Mouse (Mus musculus): ENCODE data around the gene Vkorc1l1.
A peak's percentile ranks its signal among the peaks of the same experiment; 100 is the strongest.

The Vkorc1l1 gene

DNA sequence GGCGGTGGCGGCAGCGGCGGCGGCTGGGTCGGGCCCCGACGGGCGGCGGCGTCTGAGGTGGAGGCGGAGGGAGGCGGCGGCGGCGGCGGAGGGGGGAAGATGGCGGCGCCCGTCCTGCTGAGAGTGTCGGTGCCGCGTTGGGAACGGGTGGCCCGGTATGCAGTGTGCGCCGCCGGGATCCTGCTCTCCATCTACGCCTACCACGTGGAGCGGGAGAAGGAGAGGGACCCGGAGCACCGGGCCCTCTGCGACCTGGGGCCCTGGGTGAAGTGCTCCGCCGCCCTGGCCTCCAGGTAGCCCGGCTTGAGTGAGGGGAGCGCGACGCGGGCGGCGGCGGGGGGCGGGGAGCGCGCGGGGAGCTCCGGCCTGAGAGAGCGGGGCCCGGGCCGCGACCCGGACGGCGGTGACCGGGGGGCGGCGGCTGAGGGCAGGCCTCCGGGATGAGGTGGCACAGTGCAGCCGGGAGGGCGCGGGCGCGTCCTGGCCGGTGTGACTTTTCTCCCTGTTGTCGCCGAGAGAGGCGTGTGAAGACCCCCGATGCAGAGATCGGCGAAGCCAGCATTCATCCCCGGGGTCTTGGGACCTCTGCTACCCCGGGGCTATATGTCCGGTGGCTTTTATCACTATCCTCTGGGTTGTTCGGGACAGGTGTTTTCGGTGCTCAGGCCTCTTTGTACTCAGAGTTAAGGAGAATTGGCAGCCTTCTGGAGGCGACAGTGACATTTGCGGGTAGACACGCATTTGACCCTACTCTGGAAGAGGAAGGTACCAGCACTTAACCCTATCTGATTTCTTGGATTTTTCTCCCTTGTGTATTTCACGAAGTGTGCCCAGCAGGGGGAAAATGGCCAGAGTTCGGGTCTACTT, 536 bp downstream of the Vkorc1l1 start:
- peak; percentile 16 for DNase-seq (ENCODE audit: low spot score)

DNA sequence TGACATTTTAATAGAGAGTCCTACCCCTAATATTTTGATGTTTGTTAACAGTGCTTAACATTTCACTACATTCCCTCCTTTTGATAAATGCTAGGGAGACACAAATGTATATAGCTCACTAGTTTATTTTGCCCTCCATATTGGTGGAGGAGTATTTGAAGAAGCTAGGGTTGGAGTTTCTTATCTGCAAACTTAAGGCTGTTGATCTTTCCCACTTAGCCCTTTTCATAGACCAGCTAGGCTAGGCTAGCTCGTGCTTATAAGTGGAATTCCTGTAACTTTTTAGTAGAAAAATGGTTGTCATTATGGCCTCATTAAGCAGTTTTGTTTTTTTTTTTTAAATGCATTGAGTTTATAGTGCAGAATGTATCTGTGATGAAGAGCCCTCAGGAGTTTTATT, 1.6 kb downstream of the Vkorc1l1 start:
- no peak for DNase-seq (ENCODE audit: low spot score)

DNA sequence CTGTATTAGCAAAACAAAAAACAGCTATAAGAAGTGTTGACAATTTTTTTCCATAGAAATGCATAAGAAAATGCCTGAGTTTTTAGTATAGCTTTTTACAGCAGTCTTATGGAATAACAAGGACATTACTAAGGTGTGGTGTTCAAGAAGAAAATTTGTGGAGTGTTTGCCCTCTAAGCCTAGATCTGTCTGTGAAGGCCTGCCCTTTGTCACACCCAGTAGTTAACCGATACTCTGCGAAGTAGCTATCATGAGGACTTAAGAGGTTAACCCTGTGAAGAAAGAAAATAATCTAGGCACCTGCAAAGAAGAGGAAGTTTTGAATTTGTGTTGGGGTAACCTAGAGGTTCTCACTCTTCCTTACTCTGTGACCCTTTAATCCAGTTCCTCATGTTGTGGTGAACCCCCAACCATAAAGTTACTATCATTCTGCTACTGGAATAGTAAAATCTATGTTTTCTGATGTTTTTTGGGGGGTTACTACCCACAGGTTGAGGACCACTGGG, 5.8 kb downstream of the Vkorc1l1 start:
- DNase-seq (ENCODE audit: low spot score): no peak

DNA sequence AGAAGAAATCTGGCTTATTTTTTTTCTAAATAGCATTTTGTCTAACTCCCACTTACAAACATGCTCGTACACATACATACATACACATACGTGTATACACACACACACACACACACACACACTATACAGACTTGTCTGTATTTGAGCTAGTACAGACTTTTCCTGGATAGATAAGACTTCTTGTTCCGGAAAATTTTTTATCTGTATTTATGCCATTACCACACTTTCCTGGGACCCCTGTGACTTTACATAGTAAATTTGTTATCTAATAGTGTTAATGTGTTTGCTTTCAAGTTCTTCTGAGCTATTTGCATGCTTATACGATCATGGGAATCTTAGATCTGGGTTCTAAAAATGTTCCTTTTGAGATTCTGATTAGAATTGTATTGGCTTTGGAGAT, 10.4 kb downstream of the Vkorc1l1 start:
- DNase-seq (ENCODE audit: low spot score): no peak

DNA sequence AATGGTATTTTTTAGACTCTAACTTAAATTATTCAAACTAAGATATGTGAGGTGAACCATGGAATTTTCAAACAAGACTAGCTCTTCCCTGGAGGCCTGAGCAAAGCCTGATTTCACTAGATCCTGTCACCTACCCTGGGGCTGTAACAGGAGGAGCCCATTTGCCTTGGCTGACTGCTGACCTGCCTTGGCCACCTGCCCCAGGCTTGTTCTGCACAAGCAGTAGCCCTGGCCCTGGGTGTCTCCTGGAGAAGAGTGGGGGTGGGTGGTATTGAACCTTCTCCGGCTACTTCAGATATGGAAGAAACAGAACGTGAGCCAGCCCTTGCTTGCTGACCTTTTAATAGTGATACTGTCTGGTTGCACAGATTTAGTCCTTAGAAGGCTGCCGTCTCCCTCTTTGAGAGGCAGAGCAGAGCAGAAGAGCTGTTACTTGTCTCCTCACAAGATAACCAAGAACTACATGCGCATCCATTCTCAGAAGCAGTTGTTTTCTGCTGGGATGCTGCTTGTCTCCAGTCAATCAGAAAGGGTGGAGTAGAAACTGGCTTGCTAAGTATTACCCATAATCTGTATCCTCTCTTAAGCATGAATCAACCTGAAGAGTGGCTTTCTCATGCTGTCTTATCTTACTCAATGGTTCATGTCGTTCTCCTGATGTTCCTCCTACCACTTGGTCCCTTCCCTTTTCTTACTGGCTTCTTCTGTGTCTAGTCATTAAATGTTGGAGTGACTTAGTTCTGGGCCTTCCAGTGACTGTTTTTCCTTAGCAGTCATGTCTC, 12.9 kb downstream of the Vkorc1l1 start:
- no peak for DNase-seq (ENCODE audit: low spot score)

DNA sequence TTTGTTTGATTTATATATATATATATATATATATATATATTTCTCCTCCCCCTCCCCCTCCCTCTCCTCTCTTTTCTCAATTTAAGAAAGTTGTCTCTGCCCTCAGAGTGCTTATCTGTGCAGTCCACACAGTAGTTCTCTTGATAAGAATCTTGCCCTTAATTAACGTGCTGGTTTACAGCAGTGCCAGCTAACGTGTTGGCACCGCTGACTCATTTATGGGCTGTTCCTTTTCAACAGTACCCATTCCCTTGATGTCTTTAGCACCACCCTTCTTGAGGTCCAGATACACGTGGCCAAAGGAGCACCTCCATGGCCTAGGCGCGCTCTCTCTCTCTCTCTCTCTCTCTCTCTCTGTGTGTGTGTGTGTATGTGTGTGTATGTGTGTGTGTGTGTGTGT, 14.0 kb downstream of the Vkorc1l1 start:
- no peak for DNase-seq (ENCODE audit: low spot score)

DNA sequence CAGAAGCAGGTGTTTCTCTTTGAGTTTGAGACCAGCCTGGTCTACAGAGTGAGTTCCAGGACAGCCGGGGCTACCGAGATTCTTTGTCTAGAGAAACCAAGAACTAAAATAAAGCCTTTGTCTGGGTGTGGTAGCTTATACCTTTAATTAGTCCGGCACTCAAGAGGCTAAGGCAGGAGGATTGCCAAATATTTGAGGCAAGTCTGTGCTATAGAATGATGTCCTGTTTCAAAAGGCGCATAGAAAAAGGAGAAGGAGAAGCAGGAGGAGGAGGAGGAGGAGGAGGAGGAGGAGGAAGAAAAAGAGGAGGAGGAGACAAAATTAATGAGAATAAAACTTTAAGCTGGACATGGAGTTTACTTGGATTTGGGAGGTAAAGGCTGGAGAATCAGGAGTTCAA, 21.5 kb downstream of the Vkorc1l1 start:
- peak; percentile 17 for DNase-seq (ENCODE audit: low spot score)

DNA sequence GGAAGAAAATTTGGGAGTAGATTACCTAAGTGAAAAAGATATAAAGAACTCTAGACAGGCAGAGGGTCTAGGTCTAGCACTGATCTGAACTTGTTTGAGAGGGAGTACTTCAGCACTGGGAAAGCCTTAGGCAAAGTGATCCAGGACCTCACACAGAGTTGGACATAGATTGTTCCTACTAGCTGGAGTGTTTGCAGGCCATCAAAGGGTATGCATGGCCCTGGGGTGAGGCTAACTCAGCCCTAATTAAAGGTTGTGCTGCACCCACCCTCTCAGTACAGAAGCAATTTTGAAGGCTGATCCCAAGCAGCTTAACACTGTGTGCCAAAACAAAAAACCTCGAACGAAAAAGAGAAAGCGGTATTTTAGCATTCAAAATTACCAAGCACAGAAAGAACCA, 24.7 kb downstream of the Vkorc1l1 start:
- no peak for DNase-seq (ENCODE audit: low spot score)

DNA sequence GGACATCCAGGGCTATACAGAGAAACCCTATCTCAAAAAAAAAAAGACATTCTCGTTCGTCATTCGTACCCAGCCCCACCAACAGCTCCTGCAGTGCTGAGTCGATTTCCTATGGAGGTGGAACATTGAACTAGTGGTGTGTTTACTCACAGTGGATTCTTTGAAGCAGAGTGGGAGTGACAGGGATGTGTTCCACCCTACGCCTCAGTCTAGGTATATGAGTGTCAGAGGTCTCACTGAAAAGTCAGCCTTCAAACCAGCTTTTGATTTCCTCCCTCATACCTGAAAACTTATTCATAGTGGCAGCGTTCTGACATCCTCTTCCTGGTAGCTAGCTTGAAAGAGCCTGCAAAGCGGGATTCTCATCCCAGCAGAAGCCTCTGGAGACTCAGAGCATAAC, 26.6 kb downstream of the Vkorc1l1 start:
- DNase-seq (ENCODE audit: low spot score): no peak

DNA sequence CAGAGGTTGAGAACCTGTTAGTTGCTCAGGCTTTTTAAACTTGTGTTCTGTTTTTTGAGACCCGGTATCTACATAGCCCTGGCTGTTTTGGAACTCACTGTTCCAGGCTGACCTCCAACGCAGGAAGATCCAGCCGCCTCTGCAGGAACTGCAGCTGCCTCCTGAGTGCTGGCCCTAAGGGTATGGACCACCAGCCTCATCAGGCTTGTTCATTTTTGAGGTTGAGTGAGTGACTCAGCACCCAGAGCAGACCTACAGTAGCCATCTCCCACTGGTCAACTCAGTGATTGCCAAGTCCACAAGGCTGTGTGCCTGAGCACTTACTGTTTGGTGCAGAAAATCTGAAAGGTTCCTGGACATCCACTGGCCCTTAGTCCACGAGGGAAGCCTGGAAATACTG, 29.7 kb downstream of the Vkorc1l1 start:
- DNase-seq (ENCODE audit: low spot score): no peak

DNA sequence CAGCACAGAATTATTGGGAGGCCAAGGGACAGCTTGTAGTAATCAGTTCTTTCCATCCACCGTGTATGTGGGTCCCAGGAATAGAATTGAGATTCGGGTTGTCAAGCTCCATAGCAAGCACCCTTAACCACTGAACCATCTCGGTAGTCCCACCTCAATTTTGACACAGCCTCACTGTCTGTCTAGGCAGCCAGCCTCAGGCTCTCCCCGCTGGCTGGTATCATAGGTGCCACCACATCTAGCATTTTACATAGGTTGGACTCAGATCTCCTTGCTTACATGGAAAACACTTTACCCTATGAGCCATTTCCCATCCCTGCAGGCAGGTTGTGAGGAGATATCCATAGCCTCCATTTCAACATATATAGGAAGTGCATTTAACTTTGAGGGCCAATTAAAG, 32.6 kb downstream of the Vkorc1l1 start:
- DNase-seq (ENCODE audit: low spot score): no peak

DNA sequence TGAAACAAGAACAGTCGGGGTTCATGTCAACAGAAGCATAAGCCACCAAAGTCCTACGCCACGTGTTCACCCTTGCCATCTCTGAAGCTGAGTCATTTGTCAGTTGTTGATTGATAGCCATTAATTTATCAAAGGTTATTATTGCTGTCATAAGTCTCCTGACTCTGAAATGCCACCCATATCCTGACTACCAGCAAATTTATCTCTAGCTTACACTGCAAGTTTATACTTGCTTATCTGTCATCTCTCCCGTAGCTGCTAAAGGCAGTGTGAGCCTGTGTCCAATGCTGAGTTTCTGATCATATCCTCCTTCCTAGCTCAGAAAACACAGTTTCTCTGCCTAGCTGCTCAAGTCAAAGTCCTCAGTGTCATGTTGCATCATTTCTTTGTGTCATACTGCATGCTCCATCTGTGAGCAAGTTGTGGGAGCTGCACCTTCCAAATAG, 33.1 kb downstream of the Vkorc1l1 start:
- no peak for DNase-seq (ENCODE audit: low spot score)

DNA sequence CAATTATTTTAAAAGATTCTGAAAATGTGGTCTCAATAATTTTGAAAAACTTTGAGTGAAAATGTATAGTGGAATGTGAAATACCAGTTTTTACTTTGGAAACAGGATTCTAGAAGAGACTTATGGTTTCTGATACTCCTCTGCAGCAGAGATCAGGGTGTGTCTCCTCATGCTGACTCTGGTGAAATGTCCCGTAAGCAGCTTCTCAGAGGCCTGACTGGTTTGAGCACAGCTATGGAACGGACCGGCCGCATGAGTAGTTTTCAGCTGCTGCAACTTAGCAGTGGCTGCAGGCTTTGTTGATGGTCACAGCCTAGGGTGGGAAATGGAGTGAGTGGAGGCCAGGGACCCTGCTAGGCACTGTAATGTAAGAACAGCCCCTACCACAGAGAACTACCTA, 36.0 kb downstream of the Vkorc1l1 start:
- no peak for DNase-seq (ENCODE audit: low spot score)

DNA sequence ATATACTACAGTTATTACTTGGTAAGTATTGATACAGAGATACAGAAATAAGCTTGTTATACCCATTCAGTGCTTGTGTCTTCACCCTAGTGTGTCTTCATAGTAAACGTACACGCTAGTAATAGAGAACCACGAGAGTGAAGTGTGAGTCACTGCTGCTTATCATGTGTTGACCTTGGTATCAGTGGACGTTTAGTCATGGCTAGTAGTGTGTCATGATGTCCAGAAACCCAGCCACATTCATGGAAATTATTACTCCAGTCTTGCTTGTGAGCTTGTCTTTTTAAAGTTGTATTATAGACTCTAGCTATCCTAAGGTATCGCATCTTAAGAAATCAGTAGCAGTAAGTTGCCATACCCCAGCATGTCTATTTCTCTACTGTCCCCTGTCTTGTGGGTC, 36.8 kb downstream of the Vkorc1l1 start:
- no peak for DNase-seq (ENCODE audit: low spot score)

DNA sequence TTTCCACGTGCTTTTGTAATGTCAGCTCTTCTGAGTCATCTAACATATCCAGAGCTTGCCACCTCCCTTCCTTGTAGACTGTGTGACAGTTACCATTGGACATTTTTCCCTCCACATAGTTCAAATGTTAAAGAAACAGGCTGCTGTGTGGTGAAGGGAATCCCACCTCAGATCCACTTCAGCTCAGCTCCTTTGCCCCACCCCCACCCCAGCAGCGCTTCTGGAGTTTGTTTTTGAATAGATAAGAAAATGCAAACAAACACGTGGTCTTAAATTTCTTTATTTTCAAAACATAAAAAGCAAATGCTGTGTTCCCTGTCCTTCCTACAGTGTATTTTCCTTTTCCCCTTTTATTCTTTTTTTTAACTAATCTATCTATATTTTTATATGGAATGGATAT, 38.4 kb downstream of the Vkorc1l1 start:
- DNase-seq (ENCODE audit: low spot score): no peak

DNA sequence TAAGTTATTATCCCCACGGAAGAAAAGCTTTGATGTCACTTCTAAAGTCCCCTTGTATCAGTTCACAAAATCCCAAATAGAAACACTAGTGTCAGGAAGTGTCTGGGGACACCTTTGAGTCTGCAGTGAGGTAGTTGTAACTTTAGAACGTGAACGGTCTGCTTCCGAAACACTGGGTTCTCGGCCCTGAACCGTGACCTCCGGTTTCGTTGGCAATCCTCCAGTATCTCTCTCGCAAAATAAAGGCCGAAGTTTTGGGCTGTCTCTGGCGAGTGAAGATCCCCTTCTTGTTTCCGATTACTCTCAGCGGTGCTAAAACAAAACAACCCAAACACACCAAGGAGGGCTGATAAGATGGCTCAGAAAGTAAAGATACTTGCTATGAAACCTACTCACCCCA, 47.6 kb downstream of the Vkorc1l1 start:
- DNase-seq (ENCODE audit: low spot score): no peak

DNA sequence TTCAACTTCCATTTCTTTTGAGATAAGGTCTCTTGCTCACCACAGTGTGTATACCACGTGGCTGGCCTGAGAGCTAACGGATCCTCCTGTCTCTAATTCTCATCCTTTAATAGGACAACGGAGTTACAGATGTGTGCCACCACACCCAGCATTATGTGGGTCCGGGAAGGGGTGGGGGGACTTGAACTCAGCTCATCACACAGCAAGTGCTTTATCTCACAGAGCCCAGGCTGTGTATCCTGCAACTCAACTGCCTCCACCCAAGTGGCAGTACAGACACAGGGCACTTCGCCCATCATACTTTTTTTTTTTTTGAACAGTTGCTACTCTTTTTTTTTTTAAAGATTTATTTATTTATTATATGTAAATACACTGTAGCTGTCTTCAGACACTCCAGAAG, 50.1 kb downstream of the Vkorc1l1 start:
- no peak for DNase-seq (ENCODE audit: low spot score)

DNA sequence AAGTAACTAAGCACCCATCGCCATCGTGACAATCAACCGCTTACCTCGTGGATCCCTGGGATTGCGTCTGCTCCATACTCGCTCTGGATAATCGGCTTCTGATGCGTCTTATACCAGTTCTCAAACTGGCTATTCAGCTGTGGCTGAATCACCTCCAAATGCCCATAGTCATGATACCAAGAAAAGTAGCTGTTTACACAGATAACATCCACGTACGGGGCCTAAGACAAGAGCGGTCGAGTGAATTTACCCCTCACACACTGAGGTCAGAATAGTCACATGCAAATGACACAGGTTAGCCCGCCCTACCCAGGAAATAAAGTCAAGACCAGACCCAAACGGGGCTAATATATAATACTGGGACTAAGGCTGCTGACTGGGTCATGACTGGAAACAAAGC, 51.6 kb downstream of the Vkorc1l1 start:
- DNase-seq (ENCODE audit: low spot score): no peak

DNA sequence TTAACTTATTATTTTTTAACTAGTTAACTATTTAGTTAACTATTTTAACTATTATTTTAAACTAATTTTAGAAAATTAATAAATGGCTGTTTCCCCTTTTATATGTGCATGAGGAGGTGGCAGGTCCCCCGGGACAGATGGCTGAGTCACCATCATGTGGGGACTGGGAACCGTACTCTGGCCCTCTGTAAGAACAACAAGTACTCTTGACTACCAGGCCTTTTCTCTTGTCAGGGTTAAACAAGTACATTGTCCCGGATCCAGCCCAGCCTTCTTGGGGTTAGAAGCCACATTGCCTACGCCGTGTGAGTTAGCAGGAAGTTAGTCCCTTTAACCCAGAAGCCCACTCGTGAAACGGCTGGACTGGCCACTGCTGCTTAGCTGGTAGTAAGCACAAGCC, 53.2 kb downstream of the Vkorc1l1 start:
- DNase-seq (ENCODE audit: low spot score): no peak

DNA sequence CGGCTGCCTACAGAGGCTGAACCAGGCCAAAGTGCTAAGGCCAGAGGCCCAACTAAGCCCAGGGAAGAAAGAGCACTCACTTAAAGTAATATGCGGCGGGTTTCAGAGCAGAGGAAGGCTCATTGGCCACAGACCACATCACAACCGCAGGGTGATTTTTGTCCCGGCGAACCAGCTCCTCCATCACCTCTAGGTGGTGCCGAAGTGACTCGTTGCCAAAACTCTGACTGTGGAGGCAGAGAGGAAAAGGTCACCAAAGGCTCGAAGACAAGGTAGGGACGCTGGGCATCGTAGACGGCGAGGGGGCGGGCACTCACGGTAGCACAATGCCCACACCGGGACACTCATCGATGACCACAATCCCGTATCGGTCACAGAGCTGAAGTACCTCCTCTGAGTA, 55.9 kb downstream of the Vkorc1l1 start:
- DNase-seq (ENCODE audit: low spot score): no peak

DNA sequence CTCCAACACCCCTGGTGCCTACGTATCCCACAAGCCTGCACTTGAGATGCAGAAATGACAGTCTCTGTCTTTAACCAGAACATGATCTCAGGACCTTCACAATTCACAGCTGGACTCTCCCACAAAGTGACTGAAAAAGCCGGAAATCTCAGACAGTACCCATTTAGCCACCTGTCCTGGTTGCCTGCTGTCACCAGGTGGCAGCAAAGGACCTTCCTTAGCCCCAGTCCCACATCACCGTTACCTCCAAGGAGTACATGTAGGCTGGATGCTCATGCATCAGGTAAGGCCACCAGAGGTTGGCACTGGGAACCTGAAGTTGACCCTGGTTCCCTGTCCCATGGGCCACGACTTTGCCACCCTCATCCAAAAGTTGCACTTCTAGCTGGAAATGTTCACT, 57.3 kb downstream of the Vkorc1l1 start:
- DNase-seq (ENCODE audit: low spot score): peak; percentile 57

DNA sequence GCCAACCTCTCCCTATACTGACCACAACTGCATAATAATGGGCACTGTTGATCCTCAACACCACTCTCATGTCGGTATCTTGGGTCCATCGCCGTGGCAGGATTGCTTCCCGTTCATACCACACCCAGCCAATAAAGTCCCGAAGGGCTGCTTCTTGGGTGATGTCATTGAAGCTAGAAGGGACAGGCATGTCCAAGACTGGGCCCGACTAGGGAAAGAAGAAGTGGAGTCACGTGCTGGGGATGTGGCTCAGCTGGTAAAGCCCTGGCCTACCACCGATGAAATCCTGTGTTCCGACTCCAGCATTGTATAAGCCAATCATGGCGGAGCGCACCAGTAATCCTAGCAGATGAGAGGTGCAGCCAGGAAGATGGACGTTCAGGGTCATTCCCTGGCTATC, 59.0 kb downstream of the Vkorc1l1 start:
- DNase-seq (ENCODE audit: low spot score): peak; percentile 37

DNA sequence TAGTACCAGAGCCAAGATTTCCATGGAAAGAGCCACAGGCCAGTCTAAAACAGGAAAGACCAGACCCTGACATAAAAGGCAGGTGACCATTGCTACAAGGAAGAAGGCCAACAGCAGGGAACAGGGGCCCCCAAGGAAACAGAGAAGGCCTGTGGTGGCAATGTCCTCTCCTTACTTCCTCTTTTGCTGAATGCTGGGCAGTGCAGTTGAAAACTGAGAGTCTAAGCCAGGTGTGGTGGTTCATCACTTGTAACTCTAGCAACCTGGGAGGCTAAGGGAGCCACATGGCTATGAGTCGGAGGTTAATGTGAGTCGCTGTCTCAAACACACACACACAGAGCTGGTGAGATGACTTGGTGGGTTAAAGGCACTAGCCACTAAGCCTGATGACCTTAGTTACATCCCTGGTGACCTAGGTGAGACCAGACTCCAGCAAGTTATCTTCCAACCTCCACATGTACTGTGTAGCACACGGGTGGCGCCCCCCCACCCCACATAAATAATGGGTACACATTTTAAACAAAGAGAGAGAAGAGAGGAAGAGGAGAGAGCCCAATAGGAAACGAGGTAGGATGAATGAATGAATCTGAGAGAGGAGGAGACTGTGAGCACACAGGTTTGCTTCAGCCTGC, 59.7 kb downstream of the Vkorc1l1 start:
- DNase-seq (ENCODE audit: low spot score): peak; percentile 16
